Mouse (Mus musculus): Measurements from ENCODE around the gene Gm10134. TPM values are rescaled to one million over a fixed set of nuclear protein-coding genes. Genes with fewer than 3 reads are reported as not detected.

The Gm10134 gene
- polyA plus RNA-seq, 1 experiment from 2014 or later: 3.6 TPM

DNA sequence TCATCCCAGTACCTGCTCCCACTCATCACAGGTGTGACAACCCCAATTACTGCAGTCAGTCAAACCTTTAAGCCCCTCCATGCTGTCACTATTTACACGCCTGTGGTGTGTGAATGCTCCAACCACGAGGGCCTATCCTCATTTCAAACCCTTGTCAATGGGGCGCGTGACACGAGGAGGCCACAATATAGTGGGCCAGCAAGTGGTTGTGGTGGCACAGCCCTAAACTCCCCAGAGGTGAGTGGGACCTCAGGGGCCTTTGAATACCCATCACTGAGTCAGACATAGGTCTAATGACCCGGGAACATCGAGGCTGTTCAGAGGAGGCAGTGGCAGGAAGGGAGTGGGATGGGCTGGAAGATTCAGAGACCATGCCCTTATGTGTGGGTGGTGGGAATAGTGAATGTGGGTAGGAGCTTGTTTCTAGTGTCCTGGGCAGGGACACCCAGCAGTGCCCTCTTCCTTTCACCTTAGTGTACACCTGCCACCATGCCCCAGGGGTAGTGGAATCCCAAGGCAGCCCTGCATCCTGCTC is 28.1 kb downstream of the Gm10134 start:
- Histone ChIP-seq H3K27me3 (ENCODE audit: control insufficient read depth, insufficient read depth, low read depth, low read length) (no peaks in the 10 kb centered on the region), H3K4me1 (ENCODE audit: control insufficient read depth, insufficient read depth, low read length) (peaks cover 77% of the 10 kb centered on the region), H3K36me3 (ENCODE audit: control insufficient read depth, insufficient read depth, low read length) (no peaks in the 10 kb centered on the region), H3K9ac (ENCODE audit: low read depth, low read length) (peak overlapping the region; percentile 63), H3K27ac (ENCODE audit: low read length) (peak overlapping the region; percentile 80), H3K9me3 (replicated peaks; ENCODE audit: control insufficient read depth, low read length, poor library complexity, severe bottlenecking) (no peaks in the 10 kb centered on the region), H3K4me2 (ENCODE audit: low read length) (peak overlapping the region; percentile 58), H3K4me3 (ENCODE audit: low read depth, low read length) (peak overlapping the region; percentile 45)
- ATAC-seq: peak; percentile 1; the same call in 1 of the 2 replicates
- WGBS: 48% methylated on average over 7 of the region's 7 CpGs

DNA sequence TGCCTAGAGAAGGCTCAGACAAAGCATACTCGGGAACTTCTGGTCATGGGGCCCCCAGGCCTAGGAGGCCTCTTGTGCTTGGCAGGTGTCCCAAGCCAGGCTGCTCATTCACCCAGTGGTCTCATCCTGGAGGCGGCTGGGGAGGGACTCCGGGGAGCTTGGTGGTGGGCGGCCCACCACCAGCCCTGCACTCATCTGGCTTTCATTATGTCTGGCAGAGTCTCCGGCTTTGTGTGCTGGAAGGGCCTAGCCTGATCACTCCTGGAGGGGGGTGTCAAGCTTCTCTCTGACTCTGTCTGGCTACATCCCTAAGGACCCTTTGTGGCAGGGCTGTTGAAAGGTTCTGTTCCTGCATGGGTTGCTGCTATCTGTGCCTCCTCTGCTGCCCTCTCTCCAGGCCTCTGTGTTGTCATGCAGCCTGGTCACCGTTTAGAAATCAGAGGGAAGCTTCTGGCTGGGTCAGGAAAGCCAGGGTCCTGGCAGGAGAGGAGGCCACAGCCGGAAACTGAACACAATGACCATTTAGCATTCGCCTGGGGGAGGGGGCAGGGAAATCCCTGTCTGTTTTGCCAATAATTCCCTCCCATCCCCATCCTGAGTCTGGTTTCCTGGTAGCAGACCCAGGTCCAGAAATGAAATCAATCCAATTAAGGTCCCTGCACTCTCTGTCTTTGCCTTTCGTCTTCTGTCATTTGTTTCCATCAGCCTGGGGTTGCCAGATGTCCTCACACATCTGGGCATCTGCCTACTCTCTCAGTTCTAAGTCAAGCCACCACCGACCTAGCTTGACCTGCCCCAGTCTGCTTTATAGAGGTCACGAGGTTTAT is 28.8 kb downstream of the Gm10134 start:
- no peaks in the 10 kb centered on the region for H3K27me3 ChIP-seq (ENCODE audit: control insufficient read depth, insufficient read depth, low read depth, low read length)
- H3K4me2 ChIP-seq (ENCODE audit: low read length): peak overlapping the region; percentile 58
- peaks cover 80% of the 10 kb centered on the region for H3K4me1 ChIP-seq (ENCODE audit: control insufficient read depth, insufficient read depth, low read length)
- no peak for ATAC-seq
- no peaks in the 10 kb centered on the region for H3K36me3 ChIP-seq (ENCODE audit: control insufficient read depth, insufficient read depth, low read length)
- peak overlapping the region; percentile 63 for H3K9ac ChIP-seq (ENCODE audit: low read depth, low read length)
- H3K27ac ChIP-seq (ENCODE audit: low read length): peak overlapping the region; percentile 80
- no peaks in the 10 kb centered on the region for H3K9me3 ChIP-seq (replicated peaks; ENCODE audit: control insufficient read depth, low read length, poor library complexity, severe bottlenecking)
- 27% methylated on average over 11 of the region's 11 CpGs for WGBS
- H3K4me3 ChIP-seq (ENCODE audit: low read depth, low read length): peak overlapping the region; percentile 45

DNA sequence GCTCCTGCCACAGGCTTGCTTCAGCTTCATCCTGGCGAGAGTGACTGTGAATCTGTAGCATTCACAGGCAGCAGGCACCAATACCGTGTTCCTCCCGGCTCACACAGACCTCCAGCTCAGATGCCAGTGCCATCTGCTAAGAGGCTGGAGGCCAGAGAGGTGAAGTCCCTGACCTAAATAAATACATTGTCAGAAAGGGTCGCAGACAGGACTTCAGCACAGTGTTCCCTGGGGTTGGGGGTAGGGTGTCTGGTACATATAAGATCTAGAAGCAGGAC is 29.3 kb downstream of the Gm10134 start:
- peak overlapping the region; percentile 58 for H3K4me2 ChIP-seq (ENCODE audit: low read length)
- peaks cover 81% of the 10 kb centered on the region for H3K4me1 ChIP-seq (ENCODE audit: control insufficient read depth, insufficient read depth, low read length)
- H3K9ac ChIP-seq (ENCODE audit: low read depth, low read length): peak overlapping the region; percentile 63; the same call in 1 of the 2 replicates
- no peaks in the 10 kb centered on the region for H3K9me3 ChIP-seq (replicated peaks; ENCODE audit: control insufficient read depth, low read length, poor library complexity, severe bottlenecking)
- H3K4me3 ChIP-seq (ENCODE audit: low read depth, low read length): no peak overlapping the region
- H3K27ac ChIP-seq (ENCODE audit: low read length): peak overlapping the region; percentile 80
- WGBS: 48% methylated on average over 4 of the region's 4 CpGs
- ATAC-seq: no peak
- no peaks in the 10 kb centered on the region for H3K36me3 ChIP-seq (ENCODE audit: control insufficient read depth, insufficient read depth, low read length)
- no peaks in the 10 kb centered on the region for H3K27me3 ChIP-seq (ENCODE audit: control insufficient read depth, insufficient read depth, low read depth, low read length)

DNA sequence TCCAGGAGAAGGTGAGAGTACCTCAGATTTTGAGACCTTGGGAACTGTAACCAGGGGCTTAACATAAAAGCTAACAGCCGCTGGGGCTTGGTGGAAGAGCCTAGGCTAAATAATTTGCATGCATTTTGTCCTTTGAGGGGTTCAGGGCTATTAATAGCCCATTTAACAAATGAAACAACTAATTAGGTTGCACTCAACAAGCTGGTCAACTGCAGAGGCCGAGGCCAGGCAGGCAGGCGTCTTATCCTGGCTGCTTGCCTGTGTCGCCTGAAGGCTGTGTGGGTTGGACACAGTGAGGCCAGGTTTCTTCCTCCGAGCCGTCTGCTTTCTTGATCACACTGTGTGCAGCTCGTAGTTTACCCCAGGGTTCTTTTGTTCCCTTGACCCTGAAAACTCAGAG is 29.8 kb downstream of the Gm10134 start:
- Histone ChIP-seq H3K27me3 (ENCODE audit: control insufficient read depth, insufficient read depth, low read depth, low read length) (no peaks in the 10 kb centered on the region), H3K9me3 (replicated peaks; ENCODE audit: control insufficient read depth, low read length, poor library complexity, severe bottlenecking) (no peaks in the 10 kb centered on the region), H3K9ac (ENCODE audit: low read depth, low read length) (no peak overlapping the region; the same call in 1 of the 2 replicates), H3K4me1 (ENCODE audit: control insufficient read depth, insufficient read depth, low read length) (peaks cover 79% of the 10 kb centered on the region), H3K36me3 (ENCODE audit: control insufficient read depth, insufficient read depth, low read length) (no peaks in the 10 kb centered on the region), H3K4me3 (ENCODE audit: low read depth, low read length) (no peak overlapping the region), H3K27ac (ENCODE audit: low read length) (peak overlapping the region; percentile 80), H3K4me2 (ENCODE audit: low read length) (peak overlapping the region; percentile 58)
- WGBS: 22% methylated on average over 7 of the region's 7 CpGs
- no peak for ATAC-seq

DNA sequence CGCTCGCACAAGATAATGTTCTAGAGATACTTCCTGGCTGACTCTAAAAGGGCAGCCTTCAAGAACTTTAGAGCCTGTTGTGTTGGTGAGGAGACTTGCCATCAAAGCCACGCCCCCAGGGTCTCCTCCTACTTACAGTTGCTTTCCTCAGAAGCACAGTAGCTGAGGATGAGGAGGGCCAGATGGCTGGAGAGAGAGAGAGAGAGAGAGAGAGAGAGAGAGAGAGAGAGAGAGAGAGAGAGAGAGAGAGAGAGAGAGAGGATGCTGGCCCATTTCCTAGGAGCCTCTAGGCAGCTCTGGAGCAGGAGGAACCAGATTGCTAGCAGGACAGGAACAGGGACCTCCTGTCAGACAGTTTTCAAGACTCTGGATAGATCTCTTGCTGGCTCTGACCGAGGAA is 30.3 kb downstream of the Gm10134 start:
- WGBS: 79% methylated on average over 4 of the region's 4 CpGs
- H3K4me2 ChIP-seq (ENCODE audit: low read length): no peak overlapping the region
- H3K4me1 ChIP-seq (ENCODE audit: control insufficient read depth, insufficient read depth, low read length): peaks cover 79% of the 10 kb centered on the region
- H3K27me3 ChIP-seq (ENCODE audit: control insufficient read depth, insufficient read depth, low read depth, low read length): no peaks in the 10 kb centered on the region
- ATAC-seq: no peak
- no peaks in the 10 kb centered on the region for H3K36me3 ChIP-seq (ENCODE audit: control insufficient read depth, insufficient read depth, low read length)
- no peaks in the 10 kb centered on the region for H3K9me3 ChIP-seq (replicated peaks; ENCODE audit: control insufficient read depth, low read length, poor library complexity, severe bottlenecking)
- H3K27ac ChIP-seq (ENCODE audit: low read length): peak overlapping the region; percentile 80; the same call in 1 of the 2 replicates
- H3K4me3 ChIP-seq (ENCODE audit: low read depth, low read length): no peak overlapping the region
- no peak overlapping the region for H3K9ac ChIP-seq (ENCODE audit: low read depth, low read length)

DNA sequence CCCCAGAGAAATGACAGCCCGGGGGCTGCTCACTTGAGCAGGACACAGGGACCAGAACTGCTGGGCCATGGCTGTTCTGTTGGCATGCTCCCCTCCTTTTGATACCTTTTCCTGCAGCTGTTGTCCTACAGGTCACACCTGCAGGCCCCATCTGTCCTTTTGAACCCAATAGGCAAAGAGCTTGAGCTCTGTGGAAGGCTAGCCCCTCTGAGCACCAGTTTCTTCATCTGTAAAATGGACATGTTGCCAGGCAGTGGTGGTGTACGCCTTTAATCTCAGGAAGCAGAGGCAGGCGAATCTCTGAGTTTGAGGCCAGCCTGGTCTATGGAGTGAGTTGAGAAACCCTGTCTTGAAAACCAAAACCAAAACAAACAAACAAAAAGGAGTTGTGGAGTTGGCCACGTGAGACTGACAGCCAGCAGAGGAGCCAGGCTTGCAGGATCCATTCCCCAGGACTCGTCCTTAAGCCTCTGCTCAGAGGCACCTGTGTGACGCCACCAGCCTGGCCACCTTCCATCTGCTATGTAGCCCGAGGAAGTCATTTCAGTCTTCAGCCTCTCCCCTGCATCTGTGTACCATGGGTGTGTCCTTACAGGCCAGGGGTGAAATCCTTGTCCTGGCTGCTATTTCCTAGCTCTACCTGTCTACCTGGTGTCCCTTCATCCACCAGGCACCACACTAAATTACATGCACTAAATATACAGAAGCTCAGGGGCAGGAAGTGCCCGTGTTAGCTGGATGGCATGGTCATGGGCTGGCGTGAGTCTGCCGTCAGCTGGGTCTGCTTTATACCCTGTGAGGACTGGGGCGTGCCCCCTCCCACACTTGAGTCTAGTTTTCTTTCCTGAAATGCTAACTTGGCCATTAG is 31.1 kb downstream of the Gm10134 start:
- 64% methylated on average over 11 of the region's 11 CpGs for WGBS
- no peaks in the 10 kb centered on the region for H3K9me3 ChIP-seq (replicated peaks; ENCODE audit: control insufficient read depth, low read length, poor library complexity, severe bottlenecking)
- no peak for ATAC-seq
- no peak overlapping the region for H3K4me2 ChIP-seq (ENCODE audit: low read length)
- H3K36me3 ChIP-seq (ENCODE audit: control insufficient read depth, insufficient read depth, low read length): peaks cover 3% of the 10 kb centered on the region; the same call in 1 of the 2 replicates
- H3K4me3 ChIP-seq (ENCODE audit: low read depth, low read length): no peak overlapping the region
- peaks cover 75% of the 10 kb centered on the region for H3K4me1 ChIP-seq (ENCODE audit: control insufficient read depth, insufficient read depth, low read length)
- H3K27me3 ChIP-seq (ENCODE audit: control insufficient read depth, insufficient read depth, low read depth, low read length): no peaks in the 10 kb centered on the region
- H3K9ac ChIP-seq (ENCODE audit: low read depth, low read length): peak overlapping the region; percentile 41; the same call in 1 of the 2 replicates
- peak overlapping the region; percentile 29; the same call in 1 of the 2 replicates for H3K27ac ChIP-seq (ENCODE audit: low read length)

DNA sequence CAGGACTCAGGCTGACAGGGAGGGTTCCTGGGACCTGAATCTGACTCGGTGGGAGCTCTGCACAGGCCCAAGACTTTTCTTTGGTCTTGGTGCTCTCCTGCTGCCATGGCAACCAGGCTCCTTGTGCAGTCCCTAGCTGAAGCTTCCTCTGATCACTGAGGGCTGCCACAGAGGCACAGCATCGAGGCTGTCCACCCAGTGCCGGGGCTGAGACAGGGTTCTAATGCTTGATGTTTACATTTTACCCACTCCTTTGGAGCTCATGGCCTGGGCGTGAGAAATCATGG is 31.7 kb downstream of the Gm10134 start:
- H3K4me3 ChIP-seq (ENCODE audit: low read depth, low read length): no peak overlapping the region
- peak overlapping the region; percentile 41; the same call in 1 of the 2 replicates for H3K9ac ChIP-seq (ENCODE audit: low read depth, low read length)
- no peaks in the 10 kb centered on the region for H3K9me3 ChIP-seq (replicated peaks; ENCODE audit: control insufficient read depth, low read length, poor library complexity, severe bottlenecking)
- H3K27ac ChIP-seq (ENCODE audit: low read length): peak overlapping the region; percentile 53
- H3K4me2 ChIP-seq (ENCODE audit: low read length): peak overlapping the region; percentile 17; the same call in 1 of the 2 replicates
- WGBS: 19% methylated on average over 4 of the region's 4 CpGs
- no peaks in the 10 kb centered on the region for H3K27me3 ChIP-seq (ENCODE audit: control insufficient read depth, insufficient read depth, low read depth, low read length)
- peaks cover 8% of the 10 kb centered on the region for H3K36me3 ChIP-seq (ENCODE audit: control insufficient read depth, insufficient read depth, low read length)
- 0 out of 2 replicates have a peak, but pooled peaks have one; percentile 30 for ATAC-seq
- H3K4me1 ChIP-seq (ENCODE audit: control insufficient read depth, insufficient read depth, low read length): peaks cover 69% of the 10 kb centered on the region

DNA sequence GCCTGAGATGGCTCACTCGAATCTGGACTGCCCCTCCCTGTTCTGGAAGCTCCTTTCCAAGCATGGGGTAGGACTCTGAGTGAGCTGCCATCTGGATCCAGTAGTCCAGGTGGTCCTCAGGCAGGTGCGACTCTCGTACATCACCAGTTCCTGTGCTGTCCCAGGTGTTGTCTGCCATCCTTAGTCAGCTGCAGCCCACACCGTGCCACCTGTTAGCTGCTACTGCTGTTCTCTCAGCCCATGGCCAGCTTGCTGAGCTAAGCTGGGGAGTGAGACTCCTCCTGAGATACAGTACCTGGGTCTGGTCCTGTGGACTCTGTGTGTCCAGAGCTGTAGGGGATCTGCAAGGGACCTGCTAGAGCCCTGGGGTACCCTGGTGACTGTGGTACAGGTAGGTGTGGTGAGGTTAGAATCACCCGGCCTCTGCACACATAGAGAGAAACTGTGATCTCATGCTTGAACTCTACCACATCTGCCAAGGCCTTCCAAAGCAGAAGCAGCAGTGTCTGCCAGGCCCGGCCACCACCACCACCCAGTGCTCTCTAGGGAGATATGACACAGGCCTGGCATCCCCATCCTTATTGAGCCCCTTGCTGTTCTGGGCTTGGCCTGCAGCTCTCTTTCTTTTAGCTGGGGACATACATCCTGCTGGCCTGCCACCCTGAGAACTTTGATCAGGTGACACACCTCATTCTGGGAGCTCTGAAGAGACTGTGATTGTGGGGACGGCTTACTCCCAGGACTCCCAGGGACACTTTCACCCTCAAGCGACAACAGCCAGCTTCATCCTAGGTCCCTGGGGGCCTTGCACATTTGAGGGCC is 32.3 kb downstream of the Gm10134 start:
- WGBS: 65% methylated on average over 8 of the region's 8 CpGs
- peak overlapping the region; percentile 17; the same call in 1 of the 2 replicates for H3K4me2 ChIP-seq (ENCODE audit: low read length)
- H3K27ac ChIP-seq (ENCODE audit: low read length): peak overlapping the region; percentile 72
- peaks cover 63% of the 10 kb centered on the region for H3K4me1 ChIP-seq (ENCODE audit: control insufficient read depth, insufficient read depth, low read length)
- H3K9ac ChIP-seq (ENCODE audit: low read depth, low read length): peak overlapping the region; percentile 41
- no peaks in the 10 kb centered on the region for H3K9me3 ChIP-seq (replicated peaks; ENCODE audit: control insufficient read depth, low read length, poor library complexity, severe bottlenecking)
- no peak for ATAC-seq
- H3K4me3 ChIP-seq (ENCODE audit: low read depth, low read length): no peak overlapping the region
- peaks cover 12% of the 10 kb centered on the region for H3K36me3 ChIP-seq (ENCODE audit: control insufficient read depth, insufficient read depth, low read length)
- H3K27me3 ChIP-seq (ENCODE audit: control insufficient read depth, insufficient read depth, low read depth, low read length): no peaks in the 10 kb centered on the region
